Mouse (Mus musculus) MEL (cell line): Measurements from ENCODE around the gene Slc44a5. TPM values are rescaled to one million over a fixed set of nuclear protein-coding genes. Genes with fewer than 3 reads are reported as not detected.

Experiments
- DNase-seq: peaks from one replicate; pipeline ENCODE4 v3.0.0; 2011; ENCODE audit warnings: low read depth, low spot score
- H3K27ac ChIP-seq: 2 replicates; pipeline ENCODE4 v1.5.1; 2012; ENCODE audit warnings: low read depth, mild to moderate bottlenecking, control low read depth, low read length, moderate library complexity; ENCODE audit not compliant: control insufficient read depth
- H3K27me3 ChIP-seq, 2 experiments: fragments of 150-350 bp in 1 of 2; sonication (generic) in 1 of 2; 2 replicates each; pipeline ENCODE4 v1.6.1; 2012; ENCODE audit warnings: low read length in 2 of 2, mild to moderate bottlenecking in 2 of 2, improper control_type of control experiment in 1 of 2, moderate library complexity in 1 of 2; ENCODE audit not compliant: insufficient read depth in 2 of 2, control insufficient read depth in 1 of 2
- H3K36me3 ChIP-seq, 2 experiments: 2 replicates each; pipeline ENCODE4 v1.6.1; 2012 to 2014; ENCODE audit warnings: low read length in 2 of 2, improper control_type of control experiment in 1 of 2, inconsistent platforms in 1 of 2, mild to moderate bottlenecking in 1 of 2; ENCODE audit not compliant: insufficient read depth in 2 of 2, control insufficient read depth in 1 of 2
- H3K4me1 ChIP-seq, 2 experiments: fragments of 150-350 bp in 1 of 2; sonication (generic) in 1 of 2; 2 replicates each; pipeline ENCODE4 v1.6.1; 2012; ENCODE audit warnings: low read length in 2 of 2, improper control_type of control experiment in 1 of 2, mild to moderate bottlenecking in 1 of 2; ENCODE audit not compliant: insufficient read depth in 2 of 2, control insufficient read depth in 1 of 2
- H3K4me3 ChIP-seq, 2 experiments: fragments of 150-350 bp in 1 of 2; sonication (generic) in 1 of 2; 2 replicates each; pipeline ENCODE4 v1.5.1; 2012; ENCODE audit warnings: low read depth in 2 of 2, low read length in 2 of 2, mild to moderate bottlenecking in 2 of 2, moderate library complexity in 2 of 2, control low read depth in 1 of 2, improper control_type of control experiment in 1 of 2; ENCODE audit not compliant: control insufficient read depth in 1 of 2, insufficient read depth in 1 of 2
- H3K79me2 ChIP-seq: 2 replicates; pipeline ENCODE4 v1.6.1; 2012; ENCODE audit warnings: mild to moderate bottlenecking, low read length, moderate library complexity; ENCODE audit not compliant: control insufficient read depth, poor library complexity, insufficient read depth
- H3K9ac ChIP-seq: 2 replicates; pipeline ENCODE4 v1.6.1; 2012; ENCODE audit warnings: low read depth, mild to moderate bottlenecking, control low read depth, low read length, moderate library complexity; ENCODE audit not compliant: control insufficient read depth, poor library complexity, severe bottlenecking
- H3K9me3 ChIP-seq: fragments of 150-350 bp; sonication (generic); replicated peaks from 2 replicates; pipeline ENCODE4 v1.6.1; 2012; ENCODE audit warnings: mild to moderate bottlenecking, low read length, improper control_type of control experiment, moderate library complexity; ENCODE audit not compliant: insufficient read depth
- BHLHE40 ChIP-seq: IDR thresholded peaks from 2 replicates; pipeline ENCODE4 v1.6.1; 2012; ENCODE audit warnings: low read depth, mild to moderate bottlenecking, inconsistent platforms, low read length, improper control_type of control experiment, borderline replicate concordance
- EP300 ChIP-seq, 2 experiments: IDR thresholded peaks; 2 replicates each; pipeline ENCODE4 v1.6.1; 2011; ENCODE audit warnings: improper control_type of control experiment in 2 of 2, low read length in 2 of 2, low read depth in 1 of 2, mild to moderate bottlenecking in 1 of 2
- GABPA ChIP-seq: IDR thresholded peaks from 2 replicates; pipeline ENCODE4 v1.6.1; 2012; ENCODE audit warnings: low read depth, mild to moderate bottlenecking, inconsistent platforms, low read length, improper control_type of control experiment, moderate library complexity
- GATA1 ChIP-seq: IDR thresholded peaks from 2 replicates; pipeline ENCODE4 v1.6.1; 2011; ENCODE audit warnings: low read depth, low read length, improper control_type of control experiment
- JUND ChIP-seq: IDR thresholded peaks from 2 replicates; pipeline ENCODE4 v1.6.1; 2011; ENCODE audit warnings: low read depth, mild to moderate bottlenecking, improper control_type of control experiment, low read length
- MAFK ChIP-seq: IDR thresholded peaks from 2 replicates; pipeline ENCODE4 v1.6.1; 2011; ENCODE audit warnings: low read depth, mild to moderate bottlenecking, low read length, improper control_type of control experiment, borderline replicate concordance
- MAZ ChIP-seq: IDR thresholded peaks from 2 replicates; pipeline ENCODE4 v1.6.1; 2012; ENCODE audit warnings: low read depth, mild to moderate bottlenecking, inconsistent platforms, low read length, improper control_type of control experiment
- MEF2A ChIP-seq: IDR thresholded peaks from 2 replicates; pipeline ENCODE4 v1.6.1; 2014; ENCODE audit warnings: low read depth, mild to moderate bottlenecking, inconsistent platforms, low read length, improper control_type of control experiment; ENCODE audit not compliant: poor library complexity, insufficient replicate concordance, severe bottlenecking; ENCODE audit errors: extremely low read depth
- MXI1 ChIP-seq: IDR thresholded peaks from 2 replicates; pipeline ENCODE4 v1.6.1; 2011; ENCODE audit warnings: mild to moderate bottlenecking, low read depth, low read length, improper control_type of control experiment
- MYC ChIP-seq: IDR thresholded peaks from 2 replicates; pipeline ENCODE4 v1.6.1; 2011; ENCODE audit warnings: low read depth, mild to moderate bottlenecking, low read length, improper control_type of control experiment, moderate library complexity
- NRF1 ChIP-seq: IDR thresholded peaks from 2 replicates; pipeline ENCODE4 v1.6.1; 2014; ENCODE audit warnings: low read depth, mild to moderate bottlenecking, inconsistent platforms, low read length, improper control_type of control experiment, moderate library complexity; ENCODE audit not compliant: poor library complexity, insufficient read depth, severe bottlenecking
- POLR2A ChIP-seq, 2 experiments: IDR thresholded peaks; 2 replicates each; pipeline ENCODE4 v1.6.1; 2011 to 2012; ENCODE audit warnings: low read length in 2 of 2, mild to moderate bottlenecking in 2 of 2, control low read depth in 1 of 2, improper control_type of control experiment in 1 of 2, low read depth in 1 of 2, moderate library complexity in 1 of 2; ENCODE audit not compliant: control insufficient read depth in 1 of 2, insufficient read depth in 1 of 2, poor library complexity in 1 of 2
- POLR2AphosphoS5 ChIP-seq: IDR thresholded peaks from 2 replicates; pipeline ENCODE4 v1.6.1; 2012; ENCODE audit warnings: low read depth, borderline replicate concordance, mild to moderate bottlenecking, inconsistent platforms, low read length, moderate library complexity, mixed read lengths
- RAD21 ChIP-seq: IDR thresholded peaks from 2 replicates; pipeline ENCODE4 v1.6.1; 2011; ENCODE audit warnings: mild to moderate bottlenecking, low read depth, low read length, improper control_type of control experiment
- RCOR1 ChIP-seq: IDR thresholded peaks from 2 replicates; pipeline ENCODE4 v1.6.1; 2012; ENCODE audit warnings: low read depth, mild to moderate bottlenecking, inconsistent platforms, low read length, improper control_type of control experiment
- USF1 ChIP-seq: IDR thresholded peaks from 2 replicates; pipeline ENCODE4 v1.6.1; 2014; ENCODE audit warnings: low read depth, mild to moderate bottlenecking, inconsistent platforms, low read length, improper control_type of control experiment, moderate library complexity
- ZC3H11A ChIP-seq: IDR thresholded peaks from 2 replicates; pipeline ENCODE4 v1.6.1; 2012; ENCODE audit warnings: low read depth, mild to moderate bottlenecking, inconsistent platforms, low read length, improper control_type of control experiment
- polyA plus RNA-seq, 2 experiments: library from polyadenylated mRNA; stranded (reverse) in 1 of 2; unstranded in 1 of 2; fragments of >175 nt in 1 of 2; fragments of >200 nt in 1 of 2; gene quantifications; 2 replicates each; pipeline versions ENCODE4 v1.2.1 to v1.2.4; 2012; ENCODE audit warnings: low replicate concordance in 2 of 2, low read depth in 1 of 2; ENCODE audit not compliant: insufficient read length in 2 of 2, insufficient read depth in 1 of 2, missing spikeins in 1 of 2
- total RNA-seq: library from RNA; depleted of rRNA; stranded (reverse); fragments of 300-350 nt; gene quantifications from 2 replicates; pipeline ENCODE4 v1.2.3, GENCODE M21; 2012

Slc44a5 gene
- total and polyA plus RNA-seq, 3 experiments: not detected

- H3K79me2 ChIP-seq: no peaks in the 10 kb centered on the region
- no peak overlapping the region for H3K4me3 ChIP-seq
- H3K27me3 ChIP-seq: no peaks in the 10 kb centered on the region; a peak in 1 of 4 replicates
- no peaks in the 10 kb centered on the region for H3K4me1 ChIP-seq
- no peak overlapping the region for H3K27ac ChIP-seq
- no peaks in the 10 kb centered on the region for H3K9me3 ChIP-seq
- H3K36me3 ChIP-seq: no peaks in the 10 kb centered on the region
- TF ChIP-seq MAFK (no peak), GABPA (no peak), NRF1 (no peak), ZC3H11A (no peak), RAD21 (no peak)
- TF ChIP-seq, all 39 proteins: peak for 0
- no peak overlapping the region for H3K9ac ChIP-seq
- no peak for DNase-seq
These were observed 102.5 kb downstream of the Slc44a5 start for GRCm38 (mm10) chr3:154075749-154076148.

- no peak overlapping the region for H3K27ac ChIP-seq
- H3K27me3 ChIP-seq: no peaks in the 10 kb centered on the region; a peak in 1 of 4 replicates
- no peak overlapping the region for H3K9ac ChIP-seq
- H3K4me3 ChIP-seq: no peak overlapping the region
- DNase-seq: no peak
- no peaks in the 10 kb centered on the region for H3K79me2 ChIP-seq
- no peaks in the 10 kb centered on the region for H3K9me3 ChIP-seq
- TF ChIP-seq MAZ (no peak), EP300 (IDR thresholded peaks at IDR 0.05; ENCODE audit: low read depth in 1 of 2, low read length in 2 of 2) (no peak), JUND (no peak), POLR2A (IDR thresholded peaks at IDR 0.05; ENCODE audit: control insufficient read depth in 1 of 2, insufficient read depth in 1 of 2, low read depth in 1 of 2, low read length in 2 of 2, poor library complexity in 1 of 2) (no peak), POLR2AphosphoS5 (no peak), BHLHE40 (no peak), MYC (no peak)
- H3K4me1 ChIP-seq: no peaks in the 10 kb centered on the region
- no peaks in the 10 kb centered on the region for H3K36me3 ChIP-seq
These were observed 108.5 kb downstream of the Slc44a5 start for GRCm38 (mm10) chr3:154081687-154082086.

GRCm38 (mm10) chr3:154082241-154082640 is 109.0 kb downstream of the Slc44a5 start:
- TF ChIP-seq RCOR1 (no peak), MEF2A (no peak), USF1 (no peak), POLR2A (IDR thresholded peaks at IDR 0.05; ENCODE audit: control insufficient read depth in 1 of 2, insufficient read depth in 1 of 2, low read depth in 1 of 2, low read length in 2 of 2, poor library complexity in 1 of 2) (no peak), GATA1 (no peak), EP300 (IDR thresholded peaks at IDR 0.05; ENCODE audit: low read depth in 1 of 2, low read length in 2 of 2) (no peak), MXI1 (no peak)
- DNase-seq: no peak
- Histone ChIP-seq H3K27me3 (no peaks in the 10 kb centered on the region; a peak in 1 of 4 replicates), H3K4me1 (no peaks in the 10 kb centered on the region), H3K79me2 (no peaks in the 10 kb centered on the region), H3K9ac (no peak overlapping the region), H3K27ac (no peak overlapping the region), H3K9me3 (no peaks in the 10 kb centered on the region), H3K36me3 (no peaks in the 10 kb centered on the region), H3K4me3 (no peak overlapping the region)
